In genomic region chr17:9776286-9777016, GRCm38 (mm10) we compare ENCODE assay signal across 9 mouse cellular contexts.
DNase-seq lines count a peak whose midpoint lies in the region; ATAC-seq and TF ChIP-seq lines count a peak whose summit lies in the region.
"Had no signal": no experiment of that assay in that cellular context is flagged by ENCODE, and none has a peak within 500 bp of the region (broad histone marks: within the 10 kb centered on the region; RNA-seq: fewer than 3 reads in every experiment).

No protein-coding gene starts in this region.

- H3K27me3 ChIP-seq in intestine, embryonic 16.5 days (replicated peaks; ENCODE audit: control insufficient read depth, insufficient read depth, low read length), result no peaks in the 10 kb centered on the region
- no peaks in the 10 kb centered on the region for H3K27me3 ChIP-seq in intestine, postnatal 0 days (replicated peaks; ENCODE audit: control insufficient read depth, insufficient read depth, low read length)
- no peaks in the 10 kb centered on the region for H3K27me3 ChIP-seq in forebrain, embryonic 11.5 days (ENCODE audit: control insufficient read depth, insufficient read depth, low read length)

- H3K36me3 ChIP-seq in intestine, embryonic 16.5 days (ENCODE audit: control insufficient read depth, insufficient read depth, low read length), result no peaks in the 10 kb centered on the region
- H3K36me3 ChIP-seq in intestine, postnatal 0 days (ENCODE audit: control insufficient read depth, insufficient read depth), result no peaks in the 10 kb centered on the region
- no peaks in the 10 kb centered on the region for H3K36me3 ChIP-seq in forebrain, embryonic 11.5 days (ENCODE audit: control insufficient read depth, insufficient read depth, low read length)

- peak; percentile 75 for DNase-seq in forebrain, embryonic 11.5 days (ENCODE audit: low spot score)
- peak; percentile 61 to 83 for DNase-seq in left cerebral cortex, postnatal 25 days (ENCODE audit: low spot score in 2 of 2)
- peak; percentile 87 to 91 for DNase-seq in right cerebral cortex, postnatal 10 days (ENCODE audit: low spot score in 2 of 2)
- no peak for DNase-seq in spleen, adult 18-20 months
- DNase-seq in cerebellum, adult 9-10 months, result no peak

- TF ChIP-seq CTCF in intestine, postnatal 0 days (IDR thresholded peaks at IDR 0.05; ENCODE audit: low read depth), result no peak

- H3K4me2 ChIP-seq in intestine, embryonic 16.5 days (ENCODE audit: low read depth, low read length), result no peak overlapping the region
- H3K4me2 ChIP-seq in intestine, postnatal 0 days (replicated peaks; ENCODE audit: low read depth), result no peak overlapping the region
- peak overlapping the region; percentile 11; the same call in 1 of the 2 replicates for H3K4me2 ChIP-seq in forebrain, embryonic 11.5 days (ENCODE audit: low read depth, low read length, severe bottlenecking)

- no peak overlapping the region for H3K4me3 ChIP-seq in intestine, embryonic 16.5 days (ENCODE audit: low read length)
- no peak overlapping the region for H3K4me3 ChIP-seq in intestine, postnatal 0 days (ENCODE audit: low read depth, low read length)
- H3K4me3 ChIP-seq in forebrain, embryonic 11.5 days (ENCODE audit: low read depth, low read length), result no peak overlapping the region

- 0 out of 2 replicates have a peak overlapping the region, but pooled peaks have one; percentile 1 for H3K27ac ChIP-seq in intestine, embryonic 16.5 days (ENCODE audit: low read length)
- H3K27ac ChIP-seq in intestine, postnatal 0 days (ENCODE audit: low read depth, low read length), result no peak overlapping the region
- peak overlapping the region; percentile 90 for H3K27ac ChIP-seq in forebrain, embryonic 11.5 days (ENCODE audit: low read depth, low read length)

- ATAC-seq in intestine, embryonic 16.5 days, result no peak
- no peak for ATAC-seq in intestine, postnatal 0 days
- ATAC-seq in forebrain, embryonic 11.5 days (replicated peaks; ENCODE audit: low FRiP score), result peak; percentile 88
- ATAC-seq in monocyte, adult 5-6 weeks (replicated peaks; ENCODE audit: insufficient number of reproducible peaks, low FRiP score, low TSS enrichment, poor library complexity, severe bottlenecking), result no peak
- ATAC-seq: lung, postnatal 0 days had no signal

- no peaks in the 10 kb centered on the region for H3K4me1 ChIP-seq in intestine, embryonic 16.5 days (ENCODE audit: control insufficient read depth, insufficient read depth, low read length)
- H3K4me1 ChIP-seq in intestine, postnatal 0 days (replicated peaks; ENCODE audit: control insufficient read depth, insufficient read depth, low read length), result no peaks in the 10 kb centered on the region
- H3K4me1 ChIP-seq in forebrain, embryonic 11.5 days (replicated peaks; ENCODE audit: control insufficient read depth, insufficient read depth, low read length), result peaks cover 14% of the 10 kb centered on the region

- intact Hi-C loops in left cerebral cortex, postnatal 25 days (cut with DNase I), result loop anchor here (5.0 kb wide), 1 partner anchor 71 kb away; no protein-coding TSS in a partner anchor

- no peak overlapping the region for H3K9ac ChIP-seq in intestine, embryonic 16.5 days (ENCODE audit: low read depth, low read length)
- H3K9ac ChIP-seq in intestine, postnatal 0 days (ENCODE audit: low read depth, low read length), result no peak overlapping the region
- peak overlapping the region; percentile 17 for H3K9ac ChIP-seq in forebrain, embryonic 11.5 days (ENCODE audit: low read length)

- no peaks in the 10 kb centered on the region for H3K9me3 ChIP-seq in intestine, embryonic 16.5 days (ENCODE audit: control insufficient read depth, low read length)
- no peaks in the 10 kb centered on the region for H3K9me3 ChIP-seq in intestine, postnatal 0 days (ENCODE audit: control insufficient read depth)
- no peaks in the 10 kb centered on the region for H3K9me3 ChIP-seq in forebrain, embryonic 11.5 days (ENCODE audit: control insufficient read depth, low read length)

- WGBS in intestine, embryonic 16.5 days, result 55% methylated on average over 8 of the region's 9 CpGs
- WGBS in intestine, postnatal 0 days, result 62% methylated on average over 8 of the region's 9 CpGs
- 27% methylated on average over 8 of the region's 9 CpGs for WGBS in forebrain, embryonic 11.5 days

Comparison
In these comparisons a context has a peak if more than half of its experiments do, and no peak if none do; other contexts are left out.
1. DNase-seq: peak in forebrain, embryonic 11.5 days (single experiment), left cerebral cortex, postnatal 25 days (2 of 2) and right cerebral cortex, postnatal 10 days (2 of 2); none in spleen, adult 18-20 months (0 of 2) and cerebellum, adult 9-10 months (single experiment).